1 mouse cellular context compared by ENCODE assay signal in the genomic region with DNA sequence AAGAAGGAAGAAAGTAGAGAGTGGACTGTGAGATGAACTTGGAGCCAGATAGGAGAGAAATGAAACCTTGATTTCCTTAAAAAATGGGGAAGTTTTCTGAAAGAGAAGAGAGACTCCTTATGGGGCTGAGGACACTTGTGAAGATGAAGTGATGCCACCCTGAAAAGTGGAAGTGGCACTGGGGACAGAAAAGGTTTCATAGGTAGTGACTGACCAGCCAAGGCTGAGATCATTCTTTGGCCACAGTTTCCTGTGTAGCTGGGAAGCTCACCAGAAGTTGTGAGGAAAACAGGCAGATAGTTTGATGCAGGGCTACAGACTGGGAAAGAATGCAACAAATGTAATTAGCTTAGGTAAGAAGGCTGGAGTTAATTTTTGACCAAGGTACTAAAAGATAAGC.
TF ChIP-seq lines count a peak whose summit lies in the region.

No protein-coding gene starts in this region.

TF ChIP-seq in MEL, 35 proteins besides CTCF, POLR2A, EP300 and RAD21 (continued from another document):
- no peak for TF ChIP-seq MXI1 (IDR thresholded peaks at IDR 0.05; ENCODE audit: low read depth, low read length)
- no peak for TF ChIP-seq KAT2A (conservative IDR thresholded peaks at IDR 0.05; ENCODE audit: low read depth, low read length)
- TF ChIP-seq GABPA (IDR thresholded peaks at IDR 0.05; ENCODE audit: low read depth, low read length): no peak
- TF ChIP-seq ZKSCAN1 (IDR thresholded peaks at IDR 0.05; ENCODE audit: low read depth, low read length): no peak
- TF ChIP-seq TBP (IDR thresholded peaks at IDR 0.05; ENCODE audit: low read depth, low read length): no peak
- no peak for TF ChIP-seq NELFE (IDR thresholded peaks at IDR 0.05; ENCODE audit: low read depth, low read length)
- no peak for TF ChIP-seq BHLHE40 (IDR thresholded peaks at IDR 0.05; ENCODE audit: borderline replicate concordance, low read depth, low read length)
